Mouse (Mus musculus) heart, postnatal 0 days (tissue): ENCODE results near the gene Plce1. TPM values are rescaled to one million over a fixed set of nuclear protein-coding genes. Genes with fewer than 3 reads are reported as not detected.
A peak's percentile ranks its signal among the peaks of the same experiment; 100 is the strongest.
"Not testable (repeated sequence)": the region's sequence is repeated elsewhere in the genome, so short reads cannot be mapped to it uniquely, and the experiment has no call there.

Source experiments
- ATAC-seq: fragments of 200-750 bp; cut with Nextera tagmentation; 2 replicates; pipeline ENCODE4 v1.8.0; 2017; ENCODE audit warnings: low read depth, moderate number of reproducible peaks, moderate library complexity; ENCODE audit not compliant: insufficient read depth
- DNase-seq: peaks from one replicate; pipeline ENCODE4 v3.0.0-alpha.2; 2016; ENCODE audit warnings: low spot score
- H3K27ac ChIP-seq: fragments of 300-500 bp; sonication (generic); 2 replicates; pipeline ENCODE4 v1.5.1; 2014; ENCODE audit warnings: low read depth, mild to moderate bottlenecking
- H3K27me3 ChIP-seq: fragments of 300-500 bp; sonication (generic); 2 replicates; pipeline ENCODE4 v1.6.1; 2014; ENCODE audit warnings: low read length, mixed read lengths; ENCODE audit not compliant: control insufficient read depth, insufficient read depth
- H3K36me3 ChIP-seq: fragments of 300-500 bp; sonication (generic); replicated peaks from 2 replicates; pipeline ENCODE4 v1.6.1; 2014; ENCODE audit warnings: low read length, mixed read lengths; ENCODE audit not compliant: control insufficient read depth, insufficient read depth
- H3K4me1 ChIP-seq: fragments of 300-500 bp; sonication (generic); 2 replicates; pipeline ENCODE4 v1.6.1; 2014; ENCODE audit warnings: antibody characterized with exemption; ENCODE audit not compliant: control insufficient read depth, insufficient read depth
- H3K4me2 ChIP-seq: fragments of 300-500 bp; sonication (generic); 2 replicates; pipeline ENCODE4 v1.6.1; 2014; ENCODE audit warnings: low read depth, mild to moderate bottlenecking, low read length, moderate library complexity
- H3K4me3 ChIP-seq: fragments of 300-500 bp; sonication (generic); 2 replicates; pipeline ENCODE4 v1.5.1; 2014; ENCODE audit warnings: low read depth, low read length
- H3K9ac ChIP-seq: fragments of 300-500 bp; sonication (generic); replicated peaks from 2 replicates; pipeline ENCODE4 v1.6.1; 2014; ENCODE audit warnings: low read depth, low read length, mixed read lengths
- H3K9me3 ChIP-seq: fragments of 300-500 bp; sonication (generic); replicated peaks from 2 replicates; pipeline ENCODE4 v1.6.1; 2016; ENCODE audit warnings: low read length; ENCODE audit not compliant: control insufficient read depth
- CTCF ChIP-seq: IDR thresholded peaks from 2 replicates; pipeline ENCODE4 v1.5.1; 2016; ENCODE audit warnings: antibody characterized with exemption, control low read depth, low read depth
- EP300 ChIP-seq: IDR thresholded peaks from 2 replicates; pipeline ENCODE4 v1.6.1; 2016; ENCODE audit warnings: antibody characterized with exemption, low read depth
- WGBS: fragments of 180-500 bp; shearing (Covaris S2); extraction: QIAGEN DNeasy Blood & Tissue Kit; methylation state at CpG from one replicate; pipeline ENCODE4 v1.1.7; 2014; 5-methylcytosine and 5-hydroxymethylcytosine counted together
- polyA plus RNA-seq: library from polyadenylated mRNA; unstranded; fragments of >200 nt; fragmentation: Nextera tagmentation; extraction: Ambion mirVana; gene quantifications from 2 replicates; pipeline ENCODE4 v1.2.1, GENCODE M21; 2015
- total RNA-seq: library from RNA; depleted of rRNA; stranded (reverse); fragments of >200 nt; gene quantifications from 2 replicates; pipeline ENCODE4 v1.2.3, GENCODE M21; 2014; ENCODE audit warnings: low replicate concordance

Gene Plce1
- total and polyA plus RNA-seq, 2 experiments from 2014 or later, result 5.7 to 18.2 TPM

GRCm38 (mm10) chr19:38627075-38627768 lies 146.3 kb downstream of the Plce1 start:
- whole genome bisulfite sequencing, result 38% methylated on average over 9 of the region's 9 CpGs

GRCm38 (mm10) chr19:38632251-38632650 lies 151.3 kb downstream of the Plce1 start:
- DNase-seq (no peak), ATAC-seq (no peak)
- TF ChIP-seq EP300 (no peak), CTCF (no peak)
- Histone ChIP-seq H3K27me3 (no peaks in the 10 kb centered on the region), H3K4me2 (no peak overlapping the region), H3K9ac (no peak overlapping the region), H3K9me3 (no peaks in the 10 kb centered on the region), H3K4me3 (no peak overlapping the region), H3K27ac (no peak overlapping the region), H3K4me1 (peaks cover 6% of the 10 kb centered on the region), H3K36me3 (no peaks in the 10 kb centered on the region)
- WGBS, result 66% methylated on average over 3 of the region's 3 CpGs

More at GRCm38 (mm10) chr19:38627075-38627768, 146.3 kb downstream of the Plce1 start:
- Histone ChIP-seq H3K27ac (peak overlapping the region; percentile 32), H3K9ac (no peak overlapping the region), H3K4me3 (no peak overlapping the region), H3K4me1 (peaks cover 24% of the 10 kb centered on the region), H3K36me3 (no peaks in the 10 kb centered on the region), H3K27me3 (no peaks in the 10 kb centered on the region), H3K4me2 (no peak overlapping the region), H3K9me3 (no peaks in the 10 kb centered on the region)
- TF ChIP-seq CTCF (no peak), EP300 (peak; percentile 27; the same call in 1 of the 2 replicates)
- DNase-seq (no peak), ATAC-seq (peak; percentile 81)

- H3K9ac ChIP-seq, result no peak overlapping the region
- WGBS, result 50% methylated on average over 5 of the region's 5 CpGs
- TF ChIP-seq EP300 (no peak), CTCF (no peak)
- H3K4me1 ChIP-seq, result no peaks in the 10 kb centered on the region
- H3K4me2 ChIP-seq, result no peak overlapping the region
- no peaks in the 10 kb centered on the region for H3K36me3 ChIP-seq
- DNase-seq, result no peak
- H3K9me3 ChIP-seq, result no peaks in the 10 kb centered on the region
- H3K27me3 ChIP-seq, result no peaks in the 10 kb centered on the region
- no peak overlapping the region for H3K27ac ChIP-seq
- no peak for ATAC-seq
- no peak overlapping the region for H3K4me3 ChIP-seq
Observed at GRCm38 (mm10) chr19:38633306-38633705, 152.4 kb downstream of the Plce1 start.

- no peaks in the 10 kb centered on the region for H3K36me3 ChIP-seq
- no peak overlapping the region for H3K9ac ChIP-seq
- WGBS, result 83% methylated on average over 3 of the region's 3 CpGs
- H3K4me2 ChIP-seq, result no peak overlapping the region
- H3K4me1 ChIP-seq, result 0 out of 2 replicates have a peak, but pooled peaks cover 4% of the 10 kb centered on the region
- no peaks in the 10 kb centered on the region for H3K9me3 ChIP-seq
- H3K27me3 ChIP-seq, result no peaks in the 10 kb centered on the region
- no peak overlapping the region for H3K27ac ChIP-seq
- DNase-seq, result no peak
- TF ChIP-seq CTCF (no peak), EP300 (no peak)
- ATAC-seq, result no peak
- no peak overlapping the region for H3K4me3 ChIP-seq
Observed at GRCm38 (mm10) chr19:38639050-38639449, 158.1 kb downstream of the Plce1 start.

GRCm38 (mm10) chr19:38639805-38640204 lies 158.9 kb downstream of the Plce1 start:
- Histone ChIP-seq H3K9me3 (no peaks in the 10 kb centered on the region), H3K27ac (no peak overlapping the region), H3K36me3 (no peaks in the 10 kb centered on the region), H3K27me3 (no peaks in the 10 kb centered on the region), H3K4me2 (no peak overlapping the region), H3K4me3 (no peak overlapping the region), H3K9ac (no peak overlapping the region), H3K4me1 (peaks cover 5% of the 10 kb centered on the region)
- ATAC-seq (peak; percentile 53; the same call in 1 of the 2 replicates), DNase-seq (peak; percentile 27)
- 53% methylated on average over 3 of the region's 3 CpGs for WGBS
- no peak for TF ChIP-seq CTCF
- TF ChIP-seq EP300, result no peak

DNA sequence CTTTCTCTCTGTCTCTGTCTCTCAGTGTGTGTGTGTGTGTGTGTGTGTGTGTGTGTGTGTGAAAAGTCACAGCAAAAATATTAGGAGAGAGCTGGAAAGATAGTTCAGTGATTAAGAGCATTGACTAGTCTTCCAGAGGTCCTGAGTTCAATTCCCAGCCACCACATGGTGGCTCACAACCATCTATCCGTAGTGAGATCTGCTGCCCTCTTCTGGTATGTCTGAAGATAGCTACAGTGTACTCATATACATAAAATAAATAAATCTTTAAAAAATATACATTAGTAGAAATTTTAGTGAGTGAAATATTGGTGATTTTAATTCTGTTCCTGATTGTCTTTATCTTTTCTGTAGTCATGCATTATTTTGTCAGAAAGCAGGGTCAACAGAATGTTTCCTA lies 161.6 kb downstream of the Plce1 start:
- not testable (repeated sequence) for ATAC-seq, H3K4me3 ChIP-seq, H3K27me3 ChIP-seq, H3K36me3 ChIP-seq, DNase-seq, H3K4me2 ChIP-seq, H3K9ac ChIP-seq, H3K9me3 ChIP-seq, H3K27ac ChIP-seq
- WGBS, result 50% methylated on average over 1 of the region's 1 CpGs
- H3K4me1 ChIP-seq, result peaks cover 17% of the 10 kb centered on the region
- TF ChIP-seq CTCF, result peak; percentile 25
